Mouse (Mus musculus): Measurements from ENCODE around the gene Fbxo2. TPM values are rescaled to one million over a fixed set of nuclear protein-coding genes. Genes with fewer than 3 reads are reported as not detected.

Fbxo2 gene
- polyA plus RNA-seq, 1 experiment from 2014 or later = 10.4 TPM

DNA sequence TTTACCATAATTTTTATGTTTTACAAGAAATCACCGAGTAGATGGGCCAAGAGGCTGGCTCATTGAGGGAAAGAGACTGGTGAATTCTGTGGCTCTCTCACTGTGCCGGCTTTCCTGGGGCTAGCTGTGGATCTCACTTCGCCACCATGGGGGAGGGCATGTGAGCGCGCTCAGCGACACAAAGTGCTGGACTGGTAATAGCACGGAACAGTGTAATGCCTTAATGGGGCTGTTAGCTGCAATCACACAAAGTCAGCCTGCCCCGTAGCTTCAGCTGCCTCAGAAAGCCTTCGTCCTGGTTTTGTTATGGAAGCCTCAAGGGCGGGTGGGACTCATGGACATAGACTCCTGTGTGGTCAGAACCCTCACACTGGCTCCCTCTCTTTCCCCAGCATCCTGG, 38.3 kb downstream of the Fbxo2 start:
- Histone ChIP-seq H3K4me2 (ENCODE audit: low read depth, low read length) (0 out of 2 replicates have a peak overlapping the region, but pooled peaks have one; percentile 11), H3K9me3 (ENCODE audit: control insufficient read depth, low read length) (no peaks in the 10 kb centered on the region), H3K9ac (replicated peaks; ENCODE audit: low read depth, low read length) (no peak overlapping the region), H3K4me3 (ENCODE audit: low read depth, low read length) (no peak overlapping the region), H3K27ac (ENCODE audit: low read depth, low read length) (no peak overlapping the region), H3K4me1 (ENCODE audit: control insufficient read depth, insufficient read depth, low read length) (no peaks in the 10 kb centered on the region; the same call in 1 of the 2 replicates), H3K36me3 (ENCODE audit: control insufficient read depth, insufficient read depth, low read length) (no peaks in the 10 kb centered on the region), H3K27me3 (ENCODE audit: control insufficient read depth, insufficient read depth, low read length) (no peaks in the 10 kb centered on the region)
- peak; percentile 60; the same call in 1 of the 2 replicates for ATAC-seq (ENCODE audit: low read depth)
- 15% methylated on average over 10 of the region's 10 CpGs for WGBS

DNA sequence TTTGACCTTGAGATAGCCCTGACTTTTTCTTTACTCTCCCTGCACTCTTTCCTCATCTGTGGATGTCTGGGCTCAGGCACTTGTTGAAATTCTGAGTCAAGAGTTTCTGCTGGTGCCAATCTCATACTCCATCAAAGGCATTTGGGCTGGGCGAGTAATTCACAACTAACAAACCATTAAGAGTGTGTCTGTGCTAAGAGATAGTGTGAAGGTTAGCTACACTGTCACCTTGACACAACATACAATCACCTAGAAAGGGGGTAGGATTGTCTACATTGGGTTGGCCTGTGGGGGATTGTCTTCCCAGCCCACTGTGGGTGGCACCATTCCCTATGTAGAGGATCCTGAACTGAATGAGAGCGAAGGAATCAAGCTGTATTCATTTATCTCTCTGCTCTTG, 43.1 kb downstream of the Fbxo2 start:
- no peak overlapping the region for H3K4me2 ChIP-seq (ENCODE audit: low read depth, low read length)
- H3K9ac ChIP-seq (replicated peaks; ENCODE audit: low read depth, low read length) = no peak overlapping the region
- 92% methylated on average over 2 of the region's 2 CpGs for WGBS
- H3K4me3 ChIP-seq (ENCODE audit: low read depth, low read length) = no peak overlapping the region
- no peaks in the 10 kb centered on the region for H3K27me3 ChIP-seq (ENCODE audit: control insufficient read depth, insufficient read depth, low read length)
- no peak for ATAC-seq (ENCODE audit: low read depth)
- H3K9me3 ChIP-seq (ENCODE audit: control insufficient read depth, low read length) = no peaks in the 10 kb centered on the region
- H3K4me1 ChIP-seq (ENCODE audit: control insufficient read depth, insufficient read depth, low read length) = peaks cover 10% of the 10 kb centered on the region; the same call in 1 of the 2 replicates
- H3K36me3 ChIP-seq (ENCODE audit: control insufficient read depth, insufficient read depth, low read length) = no peaks in the 10 kb centered on the region
- H3K27ac ChIP-seq (ENCODE audit: low read depth, low read length) = no peak overlapping the region

DNA sequence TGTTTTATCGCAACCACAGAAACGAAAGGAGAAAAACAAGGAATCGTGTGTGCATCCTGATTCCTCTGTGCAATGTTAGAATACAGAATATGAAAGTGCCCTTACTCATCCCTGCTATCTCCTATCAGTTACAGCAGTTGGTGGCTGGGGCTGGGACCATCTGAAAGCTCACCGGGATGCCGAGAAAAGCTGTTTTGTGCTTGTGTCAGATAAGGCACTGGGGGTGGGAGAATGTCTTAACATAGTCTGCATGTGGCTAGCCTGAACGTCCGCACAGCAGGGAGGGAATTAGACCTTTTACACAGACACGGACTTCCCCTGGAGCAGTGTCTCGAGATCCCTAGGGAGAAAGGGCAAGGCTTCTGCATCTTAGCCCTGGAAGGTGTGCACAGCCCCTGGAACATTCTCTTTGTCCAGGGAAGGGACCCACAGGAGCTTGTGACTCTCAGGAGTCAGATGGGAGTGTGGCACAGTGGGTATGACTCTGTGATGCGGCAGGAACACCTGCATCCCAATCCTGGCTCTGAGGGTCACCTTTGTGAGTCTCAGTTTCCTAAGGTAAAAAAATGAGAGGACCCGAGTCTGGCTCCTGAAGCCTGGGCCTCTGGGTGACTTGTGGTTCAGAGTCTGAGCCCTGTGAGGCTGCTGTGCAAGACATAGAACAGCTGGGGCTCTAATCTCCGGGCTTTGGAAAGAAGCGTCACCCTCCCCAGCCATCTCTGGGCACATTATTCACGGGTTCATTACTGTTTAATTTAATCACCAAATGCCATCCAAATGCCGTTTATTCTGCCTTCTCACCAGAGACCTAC, 43.8 kb downstream of the Fbxo2 start:
- 50% methylated on average over 15 of the region's 15 CpGs for WGBS
- Histone ChIP-seq H3K9me3 (ENCODE audit: control insufficient read depth, low read length) (no peaks in the 10 kb centered on the region), H3K27me3 (ENCODE audit: control insufficient read depth, insufficient read depth, low read length) (no peaks in the 10 kb centered on the region), H3K27ac (ENCODE audit: low read depth, low read length) (peak overlapping the region; percentile 28; the same call in 1 of the 2 replicates), H3K4me1 (ENCODE audit: control insufficient read depth, insufficient read depth, low read length) (peaks cover 10% of the 10 kb centered on the region; the same call in 1 of the 2 replicates), H3K4me2 (ENCODE audit: low read depth, low read length) (no peak overlapping the region), H3K9ac (replicated peaks; ENCODE audit: low read depth, low read length) (no peak overlapping the region), H3K36me3 (ENCODE audit: control insufficient read depth, insufficient read depth, low read length) (no peaks in the 10 kb centered on the region), H3K4me3 (ENCODE audit: low read depth, low read length) (no peak overlapping the region)
- ATAC-seq (ENCODE audit: low read depth) = no peak; the same call in 1 of the 2 replicates

DNA sequence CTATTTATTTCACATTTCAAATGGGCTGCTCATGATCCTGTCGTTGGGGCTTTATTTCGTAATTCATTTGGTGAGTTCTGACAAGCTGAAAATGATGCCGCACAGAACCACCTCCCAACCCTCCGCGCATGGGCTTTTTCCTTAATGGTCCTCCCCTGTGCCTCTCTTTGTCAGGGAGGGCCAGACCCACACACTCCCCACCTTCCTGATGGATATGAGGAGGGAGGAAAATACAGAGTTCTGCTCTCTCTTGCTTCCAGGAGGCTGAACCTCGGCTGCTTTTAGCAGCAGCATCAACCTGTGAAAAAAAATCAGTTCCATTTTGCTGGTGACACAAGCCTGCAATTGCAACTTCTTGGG, 44.4 kb downstream of the Fbxo2 start:
- Histone ChIP-seq H3K27me3 (ENCODE audit: control insufficient read depth, insufficient read depth, low read length) (no peaks in the 10 kb centered on the region), H3K4me3 (ENCODE audit: low read depth, low read length) (no peak overlapping the region), H3K9ac (replicated peaks; ENCODE audit: low read depth, low read length) (no peak overlapping the region), H3K27ac (ENCODE audit: low read depth, low read length) (no peak overlapping the region), H3K36me3 (ENCODE audit: control insufficient read depth, insufficient read depth, low read length) (no peaks in the 10 kb centered on the region), H3K9me3 (ENCODE audit: control insufficient read depth, low read length) (no peaks in the 10 kb centered on the region), H3K4me1 (ENCODE audit: control insufficient read depth, insufficient read depth, low read length) (peaks cover 10% of the 10 kb centered on the region; the same call in 1 of the 2 replicates), H3K4me2 (ENCODE audit: low read depth, low read length) (no peak overlapping the region)
- ATAC-seq (ENCODE audit: low read depth) = no peak; the same call in 1 of the 2 replicates
- WGBS = 31% methylated on average over 6 of the region's 6 CpGs

DNA sequence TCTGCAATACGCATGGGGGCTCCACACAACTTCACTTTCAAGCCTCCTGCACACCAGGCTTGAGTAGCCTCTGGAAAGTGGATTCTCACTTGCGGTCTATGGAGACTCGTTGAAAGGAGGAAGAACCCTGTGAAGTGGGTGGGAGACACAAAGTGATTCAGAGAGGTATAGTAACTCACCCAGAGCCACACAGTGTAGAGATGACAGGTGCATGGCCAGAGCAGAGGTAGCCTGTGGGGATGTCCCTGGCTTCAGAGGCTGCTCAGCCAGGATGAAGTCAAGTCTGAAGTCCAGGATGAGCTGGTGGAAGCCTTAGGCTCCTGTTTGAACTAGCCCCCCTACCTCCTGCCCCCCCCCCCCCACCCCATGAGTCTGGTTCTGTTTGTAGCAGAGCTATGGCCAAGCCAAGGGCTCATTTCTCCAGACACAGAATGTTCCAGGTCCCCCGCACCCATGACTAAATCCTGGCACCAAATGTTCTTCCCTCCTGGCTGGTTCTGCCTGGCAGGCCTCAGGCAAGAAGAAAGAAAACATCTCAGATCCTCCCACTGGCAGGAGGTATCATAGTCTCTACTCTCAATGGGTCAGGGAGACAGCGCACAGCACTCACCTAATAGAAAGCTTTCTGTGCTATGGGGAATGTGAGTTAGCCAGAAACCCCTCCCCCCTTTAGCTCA, 54.2 kb downstream of the Fbxo2 start:
- WGBS = 54% methylated on average over 5 of the region's 5 CpGs
- no peak overlapping the region for H3K9ac ChIP-seq (replicated peaks; ENCODE audit: low read depth, low read length)
- ATAC-seq (ENCODE audit: low read depth) = no peak
- no peak overlapping the region for H3K4me2 ChIP-seq (ENCODE audit: low read depth, low read length)
- no peak overlapping the region for H3K27ac ChIP-seq (ENCODE audit: low read depth, low read length)
- peaks cover 15% of the 10 kb centered on the region; the same call in 1 of the 2 replicates for H3K4me1 ChIP-seq (ENCODE audit: control insufficient read depth, insufficient read depth, low read length)
- no peaks in the 10 kb centered on the region for H3K9me3 ChIP-seq (ENCODE audit: control insufficient read depth, low read length)
- H3K4me3 ChIP-seq (ENCODE audit: low read depth, low read length) = no peak overlapping the region
- H3K27me3 ChIP-seq (ENCODE audit: control insufficient read depth, insufficient read depth, low read length) = no peaks in the 10 kb centered on the region
- no peaks in the 10 kb centered on the region for H3K36me3 ChIP-seq (ENCODE audit: control insufficient read depth, insufficient read depth, low read length)

DNA sequence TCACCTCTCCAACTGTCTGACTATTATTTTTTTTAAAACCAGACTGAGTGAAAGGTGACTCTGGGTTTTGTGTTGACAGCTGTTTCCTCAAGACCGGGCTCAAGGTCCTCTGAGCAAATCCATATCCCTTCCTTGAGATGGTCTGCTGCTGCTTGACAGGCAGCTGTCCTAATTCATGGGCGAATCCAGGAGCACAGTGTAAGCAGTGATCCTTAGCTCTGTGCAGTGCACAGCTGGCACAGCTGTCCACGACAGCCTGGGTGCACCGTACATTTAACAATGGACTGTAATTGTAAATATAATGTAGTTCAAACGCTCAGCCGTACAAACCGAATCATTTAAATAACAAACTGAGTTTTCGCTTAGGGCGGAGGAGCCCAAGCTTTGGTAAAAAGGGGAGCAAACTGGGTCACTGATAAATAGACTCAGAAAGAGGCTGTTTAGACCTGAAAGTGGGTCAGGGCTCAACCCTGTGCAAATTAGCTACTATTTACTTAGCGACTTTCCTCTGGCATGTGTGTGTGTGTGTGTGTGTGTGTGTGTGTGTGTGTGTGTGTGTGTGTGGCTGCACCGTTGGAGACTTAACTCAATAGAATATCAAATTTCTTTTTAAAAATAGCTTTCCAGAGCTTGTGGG, 55.0 kb downstream of the Fbxo2 start:
- Histone ChIP-seq H3K27me3 (ENCODE audit: control insufficient read depth, insufficient read depth, low read length) (no peaks in the 10 kb centered on the region), H3K9ac (replicated peaks; ENCODE audit: low read depth, low read length) (no peak overlapping the region), H3K4me3 (ENCODE audit: low read depth, low read length) (no peak overlapping the region), H3K4me1 (ENCODE audit: control insufficient read depth, insufficient read depth, low read length) (peaks cover 15% of the 10 kb centered on the region; the same call in 1 of the 2 replicates), H3K36me3 (ENCODE audit: control insufficient read depth, insufficient read depth, low read length) (no peaks in the 10 kb centered on the region), H3K9me3 (ENCODE audit: control insufficient read depth, low read length) (no peaks in the 10 kb centered on the region), H3K4me2 (ENCODE audit: low read depth, low read length) (no peak overlapping the region), H3K27ac (ENCODE audit: low read depth, low read length) (no peak overlapping the region)
- 43% methylated on average over 11 of the region's 11 CpGs for WGBS
- no peak for ATAC-seq (ENCODE audit: low read depth)

Small RNAs within 50 kb of the gene (microRNA-seq; reads per million reads assigned to microRNA genes)
- not detected for gene Mir7022

Other genes starting within 250 kb of the Fbxo2 start
- gene Plod1, start 223.9 kb upstream of the Fbxo2 start, polyA plus RNA-seq (2014; fragmentation: Nextera tagmentation; extraction: Ambion mirVana) = 15.6 and 29.7 TPM in 2 replicates
- gene 2510039O18Rik, start 219.7 kb upstream of the Fbxo2 start, polyA plus RNA-seq (2014; fragmentation: Nextera tagmentation; extraction: Ambion mirVana) = 14.9 and 17.4 TPM in 2 replicates
- gene Nppb, start 174.8 kb upstream of the Fbxo2 start, polyA plus RNA-seq (2014; fragmentation: Nextera tagmentation; extraction: Ambion mirVana) = 0.36 and 0.55 TPM in 2 replicates
- gene Nppa, start 159.9 kb upstream of the Fbxo2 start, polyA plus RNA-seq (2014; fragmentation: Nextera tagmentation; extraction: Ambion mirVana) = 2.4 and 2.6 TPM in 2 replicates
- 25.8 and 30.6 TPM in 2 replicates for gene Clcn6, start 121.8 kb upstream of the Fbxo2 start, polyA plus RNA-seq (2014; fragmentation: Nextera tagmentation; extraction: Ambion mirVana)
- gene Mthfr, start 121.5 kb upstream of the Fbxo2 start, polyA plus RNA-seq (2014; fragmentation: Nextera tagmentation; extraction: Ambion mirVana) = 16.5 and 20.3 TPM in 2 replicates
- 2.6 and 5.5 TPM in 2 replicates for gene Agtrap, start 72.6 kb upstream of the Fbxo2 start, polyA plus RNA-seq (2014; fragmentation: Nextera tagmentation; extraction: Ambion mirVana)
- gene Mad2l2, start 30.2 kb upstream of the Fbxo2 start, polyA plus RNA-seq (2014; fragmentation: Nextera tagmentation; extraction: Ambion mirVana) = 114 and 127 TPM in 2 replicates
- 13.2 and 13.8 TPM in 2 replicates for gene Draxin, start 29.9 kb upstream of the Fbxo2 start, polyA plus RNA-seq (2014; fragmentation: Nextera tagmentation; extraction: Ambion mirVana)
- gene Fbxo6, start 8.5 kb upstream of the Fbxo2 start, polyA plus RNA-seq (2014; fragmentation: Nextera tagmentation; extraction: Ambion mirVana) = 18.0 and 19.7 TPM in 2 replicates
- gene Fbxo44, start 139 bp upstream of the Fbxo2 start, polyA plus RNA-seq (2014; fragmentation: Nextera tagmentation; extraction: Ambion mirVana) = 99.4 and 116 TPM in 2 replicates
- gene Disp3, start 127.3 kb downstream of the Fbxo2 start, polyA plus RNA-seq (2014; fragmentation: Nextera tagmentation; extraction: Ambion mirVana) = 19.5 and 19.9 TPM in 2 replicates